20 mouse cellular contexts compared by ENCODE assay signal in the genomic region with DNA sequence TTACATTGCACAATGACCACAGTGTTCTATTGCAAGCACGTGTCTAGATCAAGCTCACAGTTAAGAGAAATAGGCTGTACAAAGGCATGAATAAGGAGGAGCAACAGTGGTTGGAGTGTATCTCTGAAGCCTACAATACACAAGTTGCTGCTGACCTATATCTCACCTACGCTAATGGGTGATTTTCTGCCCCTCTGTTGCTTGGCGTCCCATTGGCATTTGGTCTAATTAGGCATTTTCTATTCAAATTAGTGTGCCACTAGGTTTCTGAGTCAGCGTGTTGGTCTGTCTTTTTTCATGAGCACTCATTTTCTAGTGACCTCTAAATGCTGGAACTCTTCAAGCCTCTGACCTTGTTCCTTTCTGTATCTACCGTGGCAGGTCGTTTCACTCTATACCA.
DNase-seq lines count a peak whose midpoint lies in the region; ATAC-seq and TF ChIP-seq lines count a peak whose summit lies in the region.
"Had no signal": no experiment of that assay in that cellular context is flagged by ENCODE, and none has a peak within 500 bp of the region (broad histone marks: within the 10 kb centered on the region; RNA-seq: fewer than 3 reads in every experiment).

No protein-coding gene starts in this region.

- no peak for TF ChIP-seq CTCF in layer of hippocampus, adult 2 months (conservative IDR thresholded peaks at IDR 0.05)

- no peaks in the 10 kb centered on the region for H3K27me3 ChIP-seq in heart, embryonic 11.5 days (ENCODE audit: control insufficient read depth, insufficient read depth, low read length)
- H3K27me3 ChIP-seq in hindbrain, embryonic 13.5 days, result no peaks in the 10 kb centered on the region
- no peaks in the 10 kb centered on the region for H3K27me3 ChIP-seq in hindbrain, embryonic 12.5 days
- H3K27me3 ChIP-seq: CH12.LX; embryonic facial prominence, embryonic 12.5 days; forebrain, embryonic 12.5 days; kidney, embryonic 15.5 days had no signal

- H3K4me3 ChIP-seq in heart, embryonic 11.5 days (ENCODE audit: low read depth, low read length), result no peak overlapping the region
- H3K4me3 ChIP-seq in hindbrain, embryonic 13.5 days, result no peak overlapping the region
- H3K4me3 ChIP-seq in hindbrain, embryonic 12.5 days, result no peak overlapping the region
- H3K4me3 ChIP-seq in layer of hippocampus, adult 2 months, result no peak overlapping the region; the same call in 1 of the 2 replicates
- H3K4me3 ChIP-seq: embryonic facial prominence, embryonic 12.5 days; forebrain, embryonic 12.5 days; kidney, embryonic 15.5 days had no signal

- no peaks in the 10 kb centered on the region for H3K9me3 ChIP-seq in heart, embryonic 11.5 days (replicated peaks; ENCODE audit: control insufficient read depth, low read length)
- H3K9me3 ChIP-seq in hindbrain, embryonic 13.5 days, result no peaks in the 10 kb centered on the region
- no peaks in the 10 kb centered on the region for H3K9me3 ChIP-seq in hindbrain, embryonic 12.5 days (replicated peaks)
- H3K9me3 ChIP-seq: embryonic facial prominence, embryonic 12.5 days; forebrain, embryonic 12.5 days; kidney, embryonic 15.5 days had no signal

- H3K36me3 ChIP-seq in heart, embryonic 11.5 days (ENCODE audit: control insufficient read depth, insufficient read depth, low read length), result no peaks in the 10 kb centered on the region
- no peaks in the 10 kb centered on the region for H3K36me3 ChIP-seq in hindbrain, embryonic 13.5 days
- no peaks in the 10 kb centered on the region for H3K36me3 ChIP-seq in hindbrain, embryonic 12.5 days
- H3K36me3 ChIP-seq: embryonic facial prominence, embryonic 12.5 days; forebrain, embryonic 12.5 days; kidney, embryonic 15.5 days had no signal

- no peak for ATAC-seq in heart, embryonic 11.5 days (replicated peaks; ENCODE audit: insufficient number of reproducible peaks, low FRiP score, low TSS enrichment)
- 0 out of 2 replicates have a peak, but pooled peaks have one; percentile 21 for ATAC-seq in hindbrain, embryonic 13.5 days (ENCODE audit: low FRiP score)
- ATAC-seq in hindbrain, embryonic 12.5 days (ENCODE audit: low FRiP score), result no peak
- ATAC-seq in erythroblast, adult 5-6 weeks (replicated peaks; ENCODE audit: low FRiP score, poor library complexity, severe bottlenecking), result no peak
- ATAC-seq: forebrain, embryonic 16.5 days; intestine, embryonic 16.5 days had no signal

- H3K4me1 ChIP-seq in heart, embryonic 11.5 days (ENCODE audit: control insufficient read depth, insufficient read depth, low read length), result peaks cover 6% of the 10 kb centered on the region
- H3K4me1 ChIP-seq in hindbrain, embryonic 13.5 days (replicated peaks), result peaks cover 16% of the 10 kb centered on the region
- H3K4me1 ChIP-seq in hindbrain, embryonic 12.5 days, result peaks cover 8% of the 10 kb centered on the region
- H3K4me1 ChIP-seq: embryonic facial prominence, embryonic 12.5 days; forebrain, embryonic 12.5 days; kidney, embryonic 15.5 days had no signal

- 47% methylated on average over 6 of the region's 6 CpGs for WGBS in heart, embryonic 11.5 days (ENCODE audit: insufficient replicate concordance)
- WGBS in hindbrain, embryonic 13.5 days, result 52% methylated on average over 6 of the region's 6 CpGs
- WGBS in hindbrain, embryonic 12.5 days, result 67% methylated on average over 6 of the region's 6 CpGs

- no peak overlapping the region for H3K27ac ChIP-seq in heart, embryonic 11.5 days (ENCODE audit: low read depth, low read length)
- no peak overlapping the region for H3K27ac ChIP-seq in hindbrain, embryonic 13.5 days
- no peak overlapping the region for H3K27ac ChIP-seq in hindbrain, embryonic 12.5 days
- peak overlapping the region; percentile 15; the same call in 1 of the 2 replicates for H3K27ac ChIP-seq in layer of hippocampus, adult 2 months
- H3K27ac ChIP-seq: embryonic facial prominence, embryonic 12.5 days; forebrain, embryonic 12.5 days; kidney, embryonic 15.5 days had no signal

- intact Hi-C loops in heart, postnatal 36 days (cut with DNase I), result no loop called here

- no peak overlapping the region for H3K9ac ChIP-seq in heart, embryonic 11.5 days (ENCODE audit: low read depth, low read length)
- no peak overlapping the region for H3K9ac ChIP-seq in hindbrain, embryonic 13.5 days
- no peak overlapping the region for H3K9ac ChIP-seq in hindbrain, embryonic 12.5 days
- H3K9ac ChIP-seq: embryonic facial prominence, embryonic 12.5 days; forebrain, embryonic 12.5 days; kidney, embryonic 15.5 days had no signal

- H3K4me2 ChIP-seq in heart, embryonic 11.5 days, result peak overlapping the region; percentile 21; the same call in 1 of the 2 replicates
- no peak overlapping the region for H3K4me2 ChIP-seq in hindbrain, embryonic 13.5 days
- no peak overlapping the region for H3K4me2 ChIP-seq in hindbrain, embryonic 12.5 days (replicated peaks)
- H3K4me2 ChIP-seq: embryonic facial prominence, embryonic 12.5 days; forebrain, embryonic 12.5 days; kidney, embryonic 15.5 days had no signal

- DNase-seq in heart, postnatal 36 days, result no peak
- DNase-seq in layer of hippocampus, adult 2 months (ENCODE audit: low spot score in 2 of 2), result no peak
- no peak for DNase-seq in layer of hippocampus, adult 9-11 months
- DNase-seq in retina, embryonic 14.5 days (ENCODE audit: low spot score), result peak; percentile 12
- DNase-seq: adrenal gland, adult 8-10 months; cerebellum, adult 11-12 months; cerebellum, adult 9-10 months; cerebellum, postnatal 25 days; gastrocnemius, postnatal 14 days; kidney, adult 2 months had no signal
